Mouse (Mus musculus): ENCODE measurements at regions not wholly inside any gene's neighbourhood (a gene's known extent, or its start where the extent isn't known, plus 50 kb on each side); places are given as distances from the start of the nearest gene placed in this dataset.

GRCm38 (mm10) chr15:93646820-93647219 is 51.1 kb upstream of the Prickle1 start:
- Histone ChIP-seq H3K27me3 (ENCODE audit: control insufficient read depth, insufficient read depth, low read length) (no peaks in the 10 kb centered on the region), H3K9me3 (ENCODE audit: control insufficient read depth, low read length) (no peaks in the 10 kb centered on the region), H3K4me2 (ENCODE audit: low read depth) (no peak overlapping the region), H3K4me3 (ENCODE audit: low read depth, low read length) (no peak overlapping the region), H3K4me1 (ENCODE audit: control insufficient read depth, insufficient read depth, low read length) (no peaks in the 10 kb centered on the region), H3K9ac (ENCODE audit: low read length) (no peak overlapping the region), H3K27ac (ENCODE audit: low read depth, low read length) (no peak overlapping the region), H3K36me3 (ENCODE audit: control insufficient read depth, insufficient read depth, low read length) (no peaks in the 10 kb centered on the region)
- WGBS = 95% methylated on average over 3 of the region's 3 CpGs
- ATAC-seq (ENCODE audit: insufficient read depth, low FRiP score, low TSS enrichment) (no peak), DNase-seq (ENCODE audit: low spot score) (no peak)

GRCm38 (mm10) chr15:93645950-93646349 is 50.3 kb upstream of the Prickle1 start:
- no peaks in the 10 kb centered on the region for H3K4me1 ChIP-seq (ENCODE audit: control insufficient read depth, insufficient read depth, low read length)
- H3K4me2 ChIP-seq (ENCODE audit: low read depth) = no peak overlapping the region
- no peak overlapping the region for H3K4me3 ChIP-seq (ENCODE audit: low read depth, low read length)
- no peaks in the 10 kb centered on the region for H3K27me3 ChIP-seq (ENCODE audit: control insufficient read depth, insufficient read depth, low read length)
- DNase-seq (ENCODE audit: low spot score) (no peak), ATAC-seq (ENCODE audit: insufficient read depth, low FRiP score, low TSS enrichment) (no peak)
- H3K27ac ChIP-seq (ENCODE audit: low read depth, low read length) = no peak overlapping the region
- 89% methylated on average over 8 of the region's 8 CpGs for WGBS
- no peaks in the 10 kb centered on the region for H3K9me3 ChIP-seq (ENCODE audit: control insufficient read depth, low read length)
- no peaks in the 10 kb centered on the region for H3K36me3 ChIP-seq (ENCODE audit: control insufficient read depth, insufficient read depth, low read length)
- no peak overlapping the region for H3K9ac ChIP-seq (ENCODE audit: low read length)
